15 mouse cellular contexts compared by ENCODE assay signal in the genomic region with DNA sequence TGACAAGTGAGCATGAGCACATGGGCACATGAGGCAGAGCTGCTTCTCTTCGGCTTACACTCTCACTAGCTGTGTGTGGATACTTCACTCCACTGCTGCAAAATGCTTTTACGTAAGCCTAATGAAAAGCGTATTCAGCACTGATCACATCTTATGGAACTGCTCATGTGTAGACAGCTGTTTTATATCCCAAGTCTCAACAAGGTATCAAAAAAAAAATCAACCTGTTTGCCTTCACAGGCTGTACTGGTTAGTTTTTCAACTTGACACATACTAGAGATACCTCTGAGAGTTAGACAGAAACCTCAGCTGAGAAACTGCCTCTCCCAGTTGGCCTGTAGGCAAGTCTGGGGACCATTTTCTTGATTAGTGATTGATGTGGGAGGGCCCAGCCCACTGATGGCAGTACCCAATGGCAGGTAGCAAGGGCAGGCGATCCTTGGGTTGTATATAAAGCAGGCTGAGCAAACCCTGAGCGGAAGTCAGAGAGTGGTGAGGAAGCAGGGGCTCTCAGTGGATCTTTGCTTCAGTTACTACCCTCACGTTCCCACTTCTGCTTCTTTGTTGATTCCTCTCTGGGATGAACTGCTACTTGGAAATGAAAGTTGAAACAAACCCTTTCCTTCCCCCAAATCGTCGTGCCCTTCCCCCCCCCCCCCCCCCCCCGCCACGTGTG.
A peak's percentile ranks its signal among the peaks of the same experiment; 100 is the strongest.
DNase-seq lines count a peak whose midpoint lies in the region.
"Had no signal": no experiment of that assay in that cellular context is flagged by ENCODE, and none has a peak within 500 bp of the region (broad histone marks: within the 10 kb centered on the region; RNA-seq: fewer than 3 reads in every experiment).

No protein-coding gene starts in this region.

- no peak overlapping the region; the same call in 1 of the 2 replicates for H3K4me3 ChIP-seq in macrophage (ENCODE audit: inconsistent target)
- H3K4me3 ChIP-seq: embryonic facial prominence, embryonic 15.5 days; limb, embryonic 13.5 days; midbrain, embryonic 13.5 days had no signal

- 36% methylated on average over 8 of the region's 10 CpGs for WGBS in macrophage (ENCODE audit: missing documents)

- DNase-seq in heart, adult 11 months, result peak; percentile 90
- DNase-seq in heart, adult 8-10 months (ENCODE audit: low spot score), result no peak
- peak; percentile 43 for DNase-seq in CD4-positive helper T cell, adult 2 months (ENCODE audit: low read depth, low spot score)
- peak; percentile 31 for DNase-seq in c-Kit-positive CD71-negative TER-119-negative erythroid progenitor cells, embryonic 14.5 days (ENCODE audit: low read depth)
- no peak for DNase-seq in adrenal gland, postnatal 36 days
- DNase-seq in left cerebral cortex, postnatal 14 days (ENCODE audit: low spot score in 2 of 2), result no peak
- no peak for DNase-seq in layer of hippocampus, adult 11-12 months (ENCODE audit: low spot score)
- DNase-seq: adrenal gland, postnatal 10 days; cerebellum, adult 9-11 months; kidney, postnatal 36 days had no signal

- H3K79me2 ChIP-seq in macrophage (ENCODE audit: inconsistent target), result peaks cover 24% of the 10 kb centered on the region

- H3K36me3 ChIP-seq in macrophage (ENCODE audit: inconsistent target), result peaks cover 14% of the 10 kb centered on the region

- H3K27ac ChIP-seq in macrophage, result peak overlapping the region; percentile 65
- H3K27ac ChIP-seq: embryonic facial prominence, embryonic 15.5 days; heart, embryonic 13.5 days; limb, embryonic 13.5 days; midbrain, embryonic 13.5 days had no signal

- intact Hi-C loops in left cerebral cortex, postnatal 14 days (cut with DNase I), result loop anchor here (10.0 kb wide), 2 partner anchors 522 to 552 kb away; a partner anchor contains a TSS

Comparison
In these comparisons a context has a peak if more than half of its experiments do, and no peak if none do; other contexts are left out.
1. DNase-seq: peak in heart, adult 11 months (single experiment), CD4-positive helper T cell, adult 2 months (single experiment) and c-Kit-positive CD71-negative TER-119-negative erythroid progenitor cells, embryonic 14.5 days (single experiment); none in heart, adult 8-10 months (single experiment), adrenal gland, postnatal 36 days (0 of 2), left cerebral cortex, postnatal 14 days (0 of 2) and layer of hippocampus, adult 11-12 months (single experiment).